Mouse (Mus musculus) central nervous system, embryonic 14 days (tissue): ENCODE results near the gene Prdx4. TPM values are rescaled to one million over a fixed set of nuclear protein-coding genes. Genes with fewer than 3 reads are reported as not detected.

Source experiments
- polyA plus RNA-seq: library from polyadenylated mRNA; depleted of rRNA; stranded (reverse); fragments of >200 nt; gene quantifications from 2 replicates; pipeline ENCODE4 v1.2.3, GENCODE M21; 2012; rRNA removed

Prdx4 gene
- 100 and 120 TPM in 2 replicates for polyA plus RNA-seq

DNA sequence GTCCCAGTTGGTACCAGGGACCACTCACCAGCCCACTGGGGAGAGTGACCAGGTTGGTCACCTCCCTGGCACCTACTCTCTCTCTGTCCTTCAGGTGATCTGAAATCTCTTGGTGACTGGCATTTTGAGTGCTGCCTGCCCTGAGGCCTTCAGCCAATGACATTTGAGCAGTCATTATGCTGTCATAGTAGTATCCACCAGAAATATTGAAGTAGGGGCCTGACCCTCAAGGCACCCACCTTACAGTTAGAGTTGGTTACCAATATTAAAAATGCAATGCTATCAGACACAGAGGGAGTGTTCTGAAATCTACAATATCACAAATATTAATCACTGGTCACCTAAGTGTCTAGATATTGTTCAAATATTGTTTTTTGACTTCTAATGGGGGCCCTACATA, at the start of gene Prdx4:
Gene Prdx4 (minus strand): TSS at position 101 of the 400 bp plus-strand sequence.

Other genes starting within 250 kb of the Prdx4 start
- gene Magea2, start 247.1 kb downstream of the Prdx4 start, polyA plus RNA-seq: not detected in 2 replicates
- gene Cldn34b2, start 212.3 kb downstream of the Prdx4 start, polyA plus RNA-seq: not detected in 2 replicates
- 39.6 and 48.1 TPM in 2 replicates for gene Sat1, start 124.3 kb downstream of the Prdx4 start, polyA plus RNA-seq
- 18.7 and 22.7 TPM in 2 replicates for gene Acot9, start 78.3 kb downstream of the Prdx4 start, polyA plus RNA-seq